Mouse (Mus musculus): ENCODE data around the gene Ryr1.

The Ryr1 gene

DNA sequence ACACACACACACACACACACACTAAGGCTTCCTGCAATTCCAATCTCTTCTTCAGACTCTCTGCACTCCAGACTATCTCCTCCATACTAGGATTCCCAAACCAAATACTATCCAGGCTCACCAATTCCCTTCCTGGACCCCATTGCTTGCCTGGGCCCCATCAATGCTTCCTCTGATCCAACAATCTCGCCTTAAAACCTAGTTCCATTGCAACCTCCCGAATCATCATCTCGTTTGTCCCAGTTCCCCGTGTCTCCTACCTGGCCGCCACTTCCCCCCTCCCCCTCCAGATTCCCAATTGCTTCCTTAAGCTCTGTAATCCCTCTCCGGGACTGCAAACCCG is 163.4 kb downstream of the Ryr1 start:
- DNase-seq (ENCODE audit: low spot score in 2 of 2) = no peak

DNA sequence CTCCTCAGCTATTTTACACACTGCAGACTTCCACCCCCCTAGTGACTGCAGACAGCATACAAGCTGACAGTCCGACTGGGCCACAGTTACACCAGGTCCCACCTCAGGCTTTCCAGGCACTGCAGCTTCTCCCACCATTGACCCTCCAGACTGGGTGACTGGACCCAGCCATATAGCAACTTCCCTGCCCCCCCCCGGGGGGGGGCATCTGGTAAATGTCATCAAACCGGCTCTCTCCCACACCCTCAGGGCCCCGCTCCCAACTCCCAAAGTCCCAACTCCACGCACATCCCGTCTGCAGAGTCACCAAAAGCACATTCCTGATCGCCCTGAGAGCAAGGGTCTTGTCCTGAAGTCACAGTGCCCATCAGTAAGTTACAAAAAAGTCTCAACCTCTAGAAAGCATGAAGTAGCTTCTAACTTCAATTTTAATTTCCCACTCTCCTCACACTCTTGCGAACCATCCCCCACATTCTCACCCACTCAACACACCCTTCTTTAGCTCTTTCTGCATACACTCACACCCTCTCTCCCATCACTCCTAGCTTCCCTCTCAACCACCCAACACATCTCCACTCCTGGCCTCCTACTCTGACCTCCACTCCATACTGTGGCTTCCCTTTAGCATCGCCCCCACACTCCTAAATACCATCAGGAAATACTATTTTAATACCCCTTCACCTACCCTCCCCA is 164.5 kb downstream of the Ryr1 start:
- DNase-seq (ENCODE audit: low spot score in 2 of 2) = no peak

DNA sequence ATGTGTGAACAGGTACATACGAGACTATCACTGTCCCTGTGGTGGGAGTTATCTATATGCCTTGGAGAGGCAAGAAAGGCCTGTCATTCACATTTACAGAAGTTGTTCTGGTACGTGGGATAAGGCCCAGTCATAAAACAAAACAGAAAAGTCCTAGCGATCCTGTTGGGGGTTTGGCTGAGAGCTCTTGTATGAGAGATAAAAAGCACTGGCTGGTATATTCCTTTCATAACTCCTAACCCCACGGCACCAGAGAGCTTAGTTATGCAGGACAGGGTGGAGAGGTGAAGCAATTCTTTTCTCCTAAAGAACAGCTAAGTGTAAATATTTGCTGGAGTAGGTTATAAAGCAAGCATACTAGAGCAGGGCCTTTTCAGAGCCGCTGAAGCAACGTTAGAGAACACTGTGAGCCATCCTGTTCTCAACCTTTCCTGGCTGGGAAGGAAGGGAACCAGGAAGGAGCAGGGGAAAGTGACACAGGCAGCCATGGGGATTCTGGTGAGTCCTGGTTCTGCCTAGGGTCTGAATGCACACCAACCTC is 165.4 kb downstream of the Ryr1 start:
- no peak for DNase-seq (ENCODE audit: low spot score in 2 of 2)

DNA sequence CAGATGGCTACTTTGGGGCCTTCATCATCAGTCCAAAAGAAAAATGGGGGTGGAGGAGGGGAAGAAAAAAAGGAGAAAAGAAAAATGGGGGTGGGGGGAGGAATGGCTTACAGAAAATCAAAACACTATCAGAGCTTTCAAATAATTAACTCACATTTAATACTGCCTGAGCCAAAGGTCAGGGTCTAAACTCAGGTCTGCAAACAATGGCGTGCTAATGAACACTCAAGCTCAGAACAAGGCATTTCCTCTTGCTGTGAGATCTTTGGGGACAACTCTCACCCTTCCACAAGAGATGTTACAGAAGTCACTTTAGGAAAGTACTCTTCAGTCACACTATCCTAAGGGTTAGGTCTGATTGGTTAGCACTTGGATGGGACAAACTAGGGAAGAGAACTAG is 166.2 kb downstream of the Ryr1 start:
- DNase-seq (ENCODE audit: low spot score in 2 of 2) = no peak

DNA sequence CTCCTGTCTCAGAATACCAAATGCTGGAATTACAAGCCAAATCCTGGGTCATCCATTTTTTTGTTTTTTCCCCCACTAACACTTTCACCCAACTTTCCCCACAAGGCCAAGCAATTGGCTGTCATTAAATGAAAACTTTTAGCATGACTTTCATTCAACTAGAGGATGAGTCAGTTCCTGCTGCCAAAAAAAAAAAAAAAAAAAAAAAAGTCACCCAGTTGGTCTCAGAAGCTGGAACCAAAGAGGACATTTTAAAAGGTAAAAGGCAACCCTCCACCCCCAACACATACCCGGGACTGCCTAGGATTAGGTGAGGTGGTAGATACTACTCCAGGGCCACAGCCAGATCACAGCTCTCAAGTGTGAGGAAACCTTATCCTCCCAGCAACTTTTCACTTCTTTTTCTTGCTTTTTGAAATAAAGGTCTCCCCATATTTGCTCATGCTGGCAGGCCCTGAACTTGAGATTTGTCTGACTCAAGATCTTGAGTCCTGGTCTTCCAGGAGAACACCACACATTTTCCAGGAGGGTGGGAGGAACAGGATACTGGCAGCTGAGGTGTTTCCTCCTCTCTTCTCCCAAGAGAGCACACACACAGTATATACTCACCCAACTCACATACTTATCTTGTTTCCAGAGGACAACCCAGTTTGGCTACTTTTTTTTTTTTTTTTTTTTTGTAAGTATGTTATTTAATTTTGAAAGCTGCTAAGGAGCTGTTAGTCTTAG is 166.8 kb downstream of the Ryr1 start:
- DNase-seq (ENCODE audit: low spot score in 2 of 2) = no peak

DNA sequence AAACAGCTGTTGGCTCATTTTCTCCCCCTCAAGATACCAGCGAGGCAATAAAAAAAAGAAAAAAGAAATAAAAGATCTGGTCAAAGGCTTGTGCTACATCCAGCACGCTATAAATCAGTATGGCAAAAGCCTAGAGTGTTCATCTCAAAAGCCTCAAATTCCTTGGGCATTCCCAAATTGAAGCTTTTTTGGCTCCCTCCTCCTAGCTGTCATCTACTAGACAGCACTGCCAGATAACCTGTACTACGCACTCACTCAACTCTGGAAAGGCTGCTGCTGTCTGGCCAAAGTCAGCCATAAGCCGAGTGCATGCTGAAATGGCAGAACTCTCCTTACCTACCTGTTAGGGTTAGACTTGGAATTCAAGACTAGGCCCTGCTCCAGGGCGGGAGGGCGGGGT is 167.7 kb downstream of the Ryr1 start:
- no peak for DNase-seq (ENCODE audit: low spot score in 2 of 2)

DNA sequence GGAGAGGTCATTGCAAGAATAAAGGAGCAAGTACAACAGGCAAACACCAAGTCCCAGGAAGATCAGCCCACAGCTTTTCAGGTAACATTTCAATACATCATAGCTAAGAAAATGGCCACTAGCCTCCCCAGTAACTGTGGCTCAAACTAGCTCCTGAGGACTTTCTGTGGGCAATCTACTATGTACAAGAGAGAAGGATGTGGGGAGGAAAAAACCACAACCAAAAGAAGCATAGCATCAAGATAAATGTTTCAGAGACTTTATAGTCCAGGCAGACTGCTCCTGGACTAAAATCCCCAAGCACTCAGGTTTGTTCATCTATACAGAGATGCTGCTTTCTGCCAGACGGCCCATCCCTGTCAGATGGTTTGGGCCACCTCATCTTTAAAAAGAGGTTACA is 168.7 kb downstream of the Ryr1 start:
- DNase-seq (ENCODE audit: low spot score in 2 of 2) = no peak

DNA sequence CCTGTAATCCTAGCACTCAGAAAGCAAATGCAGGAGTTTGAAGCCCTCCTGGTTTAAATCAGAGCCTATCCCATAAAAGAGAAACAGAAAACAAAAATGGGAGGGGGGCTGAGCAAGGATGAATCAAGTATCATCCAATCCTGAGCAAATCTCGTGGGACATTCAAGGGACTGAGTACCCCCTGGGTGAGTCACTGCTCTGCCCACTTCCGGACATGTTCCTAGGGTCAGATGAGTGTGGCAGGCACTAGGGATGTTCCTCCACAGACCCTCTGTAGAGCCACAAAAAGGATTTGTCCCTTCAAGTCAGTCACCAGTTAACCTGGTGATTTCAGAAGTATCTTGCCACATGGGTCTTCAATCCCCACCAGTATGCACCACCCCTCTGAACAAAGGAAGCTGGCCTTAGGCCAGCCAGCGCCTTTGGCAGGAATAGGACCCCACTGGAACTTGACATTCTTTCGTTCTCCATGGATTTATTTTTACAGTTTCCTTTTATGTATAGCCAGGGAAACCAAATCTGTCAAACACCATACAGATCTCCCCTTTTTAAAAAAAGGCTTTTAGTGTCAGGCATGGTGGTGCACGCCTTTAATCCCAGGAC is 169.6 kb downstream of the Ryr1 start:
- no peak for DNase-seq (ENCODE audit: low spot score in 2 of 2)

DNA sequence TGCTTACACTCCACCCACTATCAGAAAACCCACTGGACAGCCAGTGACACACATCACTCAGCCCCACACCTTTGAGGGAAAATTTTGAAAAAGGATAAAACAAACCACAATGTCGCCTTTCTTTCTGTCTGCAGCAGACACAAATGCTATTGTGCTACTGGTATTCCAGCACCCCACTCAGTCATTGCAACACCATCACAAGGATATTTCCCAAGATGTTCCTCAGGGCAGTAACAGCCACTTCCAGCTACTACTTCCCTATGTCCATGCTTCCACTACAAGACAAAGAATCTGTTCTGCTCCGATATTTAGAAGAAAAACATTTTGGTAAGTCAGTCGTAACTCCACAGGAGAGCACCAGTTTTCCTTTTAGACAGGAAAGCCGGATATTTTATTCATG is 170.2 kb downstream of the Ryr1 start:
- DNase-seq (ENCODE audit: low spot score in 2 of 2) = no peak

DNA sequence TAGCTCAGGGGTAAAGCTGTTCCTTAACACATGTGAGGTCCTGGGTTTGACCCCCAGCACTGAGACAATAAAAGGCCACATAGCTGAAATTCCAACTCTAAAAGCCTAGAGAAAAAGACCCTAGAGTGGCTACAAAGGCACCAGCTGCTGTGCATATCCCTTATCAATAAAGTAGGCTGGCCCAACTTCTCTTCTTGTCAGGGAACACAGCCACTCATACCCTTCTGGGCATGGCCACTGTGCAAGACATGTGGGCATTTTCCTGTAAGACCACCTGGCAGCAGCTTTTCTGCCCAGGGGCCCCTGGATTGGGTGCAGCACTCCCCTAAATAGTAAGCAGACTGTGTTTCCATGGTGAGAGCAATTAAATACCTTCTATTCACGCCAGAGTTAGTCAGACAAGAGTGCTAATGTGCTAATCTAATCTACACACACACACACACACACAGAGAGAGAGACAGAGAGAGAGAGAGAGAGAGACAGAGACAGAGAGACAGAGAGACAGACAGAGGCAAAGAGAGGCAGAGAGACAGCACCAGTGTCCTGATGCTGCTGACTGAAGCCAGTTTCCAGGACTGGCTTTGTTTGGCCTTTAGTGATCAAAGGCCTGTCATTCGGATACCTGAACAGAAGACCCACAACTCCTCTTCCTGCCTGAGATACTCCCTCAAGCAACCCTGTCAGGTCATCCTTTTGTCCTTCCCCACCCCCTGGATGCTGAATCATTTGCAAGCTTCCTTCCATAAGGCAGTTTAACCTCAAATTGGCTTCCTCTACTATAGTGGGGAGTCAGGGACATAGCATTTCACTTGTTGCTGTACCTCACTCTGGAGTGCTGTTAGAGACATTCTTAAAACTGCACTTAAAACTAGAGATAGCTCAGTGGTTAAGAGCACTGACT is 171.3 kb downstream of the Ryr1 start:
- DNase-seq (ENCODE audit: low spot score in 2 of 2) = no peak

Measured in frontal cortex, postnatal 25 days (tissue).